Mouse (Mus musculus) forebrain, embryonic 12.5 days (tissue): ENCODE data around the gene Gm20388. TPM values are rescaled to one million over a fixed set of nuclear protein-coding genes. Genes with fewer than 3 reads are reported as not detected.

Source experiments
- ATAC-seq: fragments of 200-750 bp; cut with Nextera tagmentation; 2 replicates; pipeline ENCODE4 v1.8.0; 2017; ENCODE audit warnings: moderate TSS enrichment; ENCODE audit not compliant: low FRiP score
- H3K27ac ChIP-seq: fragments of 300-500 bp; sonication (generic); 2 replicates; pipeline ENCODE4 v1.5.1; 2016; ENCODE audit warnings: mild to moderate bottlenecking
- H3K27me3 ChIP-seq: fragments of 300-500 bp; sonication (generic); 2 replicates; pipeline ENCODE4 v1.6.1; 2016; ENCODE audit warnings: mild to moderate bottlenecking
- H3K36me3 ChIP-seq: fragments of 300-500 bp; sonication (generic); replicated peaks from 2 replicates; pipeline ENCODE4 v1.6.1; 2016; ENCODE audit warnings: mild to moderate bottlenecking
- H3K4me1 ChIP-seq: fragments of 300-500 bp; sonication (generic); 2 replicates; pipeline ENCODE4 v1.6.1; 2016
- H3K4me2 ChIP-seq: fragments of 300-500 bp; sonication (generic); 2 replicates; pipeline ENCODE4 v1.6.1; 2016; ENCODE audit warnings: mild to moderate bottlenecking, moderate library complexity
- H3K4me3 ChIP-seq: fragments of 300-500 bp; sonication (generic); replicated peaks from 2 replicates; pipeline ENCODE4 v1.5.1; 2016; ENCODE audit warnings: mild to moderate bottlenecking
- H3K9ac ChIP-seq: fragments of 300-500 bp; sonication (generic); 2 replicates; pipeline ENCODE4 v1.6.1; 2016; ENCODE audit warnings: mild to moderate bottlenecking
- H3K9me3 ChIP-seq: fragments of 300-500 bp; sonication (generic); 2 replicates; pipeline ENCODE4 v1.6.1; 2016
- WGBS: fragments of 180-500 bp; shearing (Covaris S2); methylation state at CpG from one replicate; pipeline ENCODE4 v1.1.7; 2016; 5-methylcytosine and 5-hydroxymethylcytosine counted together
- polyA plus RNA-seq: library from polyadenylated mRNA; unstranded; fragments of >200 nt; fragmentation: Nextera tagmentation; extraction: Ambion mirVana; gene quantifications from 2 replicates; pipeline ENCODE4 v1.2.1, GENCODE M21; 2016

The Gm20388 gene
- polyA plus RNA-seq, 1 experiment from 2014 or later = not detected

DNA sequence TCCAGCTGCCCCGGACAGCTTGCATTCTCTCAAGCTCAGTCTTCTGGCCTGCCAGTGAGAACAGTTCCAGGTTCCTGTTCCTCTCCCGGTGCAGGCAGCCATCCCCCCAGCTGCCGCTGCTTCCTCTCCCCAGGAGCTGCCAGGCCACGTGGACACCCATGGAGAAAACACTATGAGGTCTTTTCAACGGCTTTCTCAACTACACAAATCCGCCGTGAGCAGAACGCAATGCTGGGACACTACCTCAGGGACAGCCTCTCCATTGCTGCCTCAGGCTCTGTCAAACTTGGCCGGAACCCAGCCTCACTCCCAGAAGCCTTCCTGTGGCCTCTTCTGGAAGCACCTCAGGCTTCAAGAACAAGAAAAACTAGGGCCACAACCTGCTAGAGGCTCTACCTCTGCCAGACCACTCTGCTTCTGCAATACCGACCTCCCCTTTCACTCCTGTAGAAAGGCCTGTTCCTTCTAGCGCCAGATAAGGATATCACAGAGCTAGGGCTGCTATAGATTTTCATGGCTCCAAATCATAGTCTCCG, 2852.2 kb downstream of the Gm20388 start:
- Histone ChIP-seq H3K36me3 (no peaks in the 10 kb centered on the region), H3K27me3 (peaks cover 19% of the 10 kb centered on the region; the same call in 1 of the 2 replicates), H3K4me1 (peaks cover 4% of the 10 kb centered on the region; the same call in 1 of the 2 replicates), H3K27ac (no peak overlapping the region), H3K4me3 (no peak overlapping the region), H3K4me2 (no peak overlapping the region), H3K9me3 (no peaks in the 10 kb centered on the region), H3K9ac (no peak overlapping the region)
- ATAC-seq = no peak
- WGBS = 54% methylated on average over 12 of the region's 12 CpGs

DNA sequence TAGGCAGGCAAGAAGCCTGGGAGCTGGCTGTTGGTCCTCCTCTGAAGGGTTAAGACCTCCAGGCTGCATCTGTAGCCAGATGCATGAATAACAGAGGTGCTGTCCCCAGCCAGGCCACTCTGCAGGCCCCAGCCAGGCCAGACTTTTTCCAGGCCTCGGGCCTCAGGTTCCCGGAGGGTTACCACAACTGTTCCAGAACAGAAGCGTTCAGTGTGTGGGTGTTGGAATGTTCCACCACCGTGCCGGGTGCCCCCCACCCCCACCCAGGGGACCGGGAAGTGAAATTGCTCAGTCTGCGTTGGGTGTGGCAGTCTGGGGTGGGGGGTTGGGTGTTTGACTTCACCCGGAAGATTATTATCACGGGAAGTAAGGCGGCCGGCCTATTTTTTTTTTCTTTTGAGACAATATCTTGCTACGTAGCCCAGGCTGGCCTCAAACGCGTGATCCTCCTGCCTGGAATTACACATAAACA, 2852.7 kb downstream of the Gm20388 start:
- ATAC-seq = no peak

DNA sequence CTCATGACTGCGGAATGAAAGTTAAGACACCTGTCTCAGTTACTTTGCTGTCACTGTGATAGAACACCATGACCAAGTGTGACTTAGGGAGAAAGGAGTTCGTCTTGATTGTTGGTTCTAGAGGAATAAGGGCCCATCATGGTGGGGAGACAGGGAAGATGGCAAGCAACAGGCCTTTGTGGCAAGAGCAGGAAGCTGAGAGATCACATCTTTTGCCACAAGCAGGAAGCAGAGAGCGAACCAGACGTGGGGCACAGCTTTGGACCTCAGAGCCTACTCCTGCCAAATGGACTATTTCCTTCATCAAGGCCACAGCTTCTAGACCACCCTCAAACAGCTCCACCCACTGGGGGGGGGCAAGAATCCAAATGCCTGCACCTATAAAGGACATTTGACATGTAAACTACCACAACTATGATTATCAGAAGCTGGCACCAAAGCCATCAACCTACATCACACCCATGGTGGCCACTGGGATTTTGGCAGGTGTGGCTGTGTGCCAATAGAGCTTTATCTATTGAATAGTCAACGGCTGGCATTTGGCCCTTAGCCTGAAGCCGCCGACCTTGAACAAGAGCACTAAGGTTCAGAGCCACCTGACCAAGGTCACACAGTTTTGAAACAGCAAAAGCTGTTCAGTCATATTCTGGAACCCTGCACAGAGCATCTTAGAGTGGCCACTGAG, 2854.3 kb downstream of the Gm20388 start:
- H3K4me2 ChIP-seq = no peak overlapping the region
- 89% methylated on average over 7 of the region's 7 CpGs for WGBS
- no peak overlapping the region for H3K4me3 ChIP-seq
- no peak overlapping the region for H3K9ac ChIP-seq
- peaks cover 4% of the 10 kb centered on the region; the same call in 1 of the 2 replicates for H3K4me1 ChIP-seq
- no peak overlapping the region for H3K27ac ChIP-seq
- H3K9me3 ChIP-seq = no peaks in the 10 kb centered on the region
- H3K27me3 ChIP-seq = peaks cover 28% of the 10 kb centered on the region
- no peaks in the 10 kb centered on the region for H3K36me3 ChIP-seq
- ATAC-seq = no peak

More for the DNA sequence above, 2852.7 kb downstream of the Gm20388 start:
- Histone ChIP-seq H3K27me3 (peaks cover 21% of the 10 kb centered on the region; the same call in 1 of the 2 replicates), H3K27ac (no peak overlapping the region), H3K4me1 (peaks cover 4% of the 10 kb centered on the region; the same call in 1 of the 2 replicates), H3K4me2 (no peak overlapping the region), H3K9ac (no peak overlapping the region), H3K9me3 (no peaks in the 10 kb centered on the region), H3K4me3 (no peak overlapping the region), H3K36me3 (no peaks in the 10 kb centered on the region)
- 87% methylated on average over 14 of the region's 14 CpGs for WGBS

DNA sequence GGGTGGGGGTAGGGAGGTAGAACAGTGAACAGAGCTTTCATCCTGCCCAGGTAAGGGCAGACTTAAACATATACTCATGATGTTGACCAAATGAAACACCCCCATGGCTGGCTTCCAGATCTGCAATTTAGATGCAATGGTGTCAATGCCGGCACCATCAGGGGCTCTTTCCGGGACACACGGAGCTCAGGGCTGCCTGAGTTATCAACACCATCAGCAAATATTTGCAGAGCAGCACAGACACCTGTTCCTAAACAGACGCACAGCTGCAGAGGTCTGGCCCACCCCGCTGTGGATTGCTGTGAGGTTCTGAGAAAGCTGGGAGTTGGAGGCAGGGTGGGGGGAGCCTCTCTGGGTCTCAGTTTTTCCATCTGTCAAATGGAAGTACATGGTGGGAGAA, 2855.5 kb downstream of the Gm20388 start:
- Histone ChIP-seq H3K9me3 (no peaks in the 10 kb centered on the region), H3K4me3 (no peak overlapping the region), H3K4me1 (peaks cover 4% of the 10 kb centered on the region; the same call in 1 of the 2 replicates), H3K36me3 (no peaks in the 10 kb centered on the region), H3K4me2 (no peak overlapping the region), H3K27me3 (peaks cover 28% of the 10 kb centered on the region), H3K9ac (no peak overlapping the region), H3K27ac (no peak overlapping the region)
- no peak for ATAC-seq
- WGBS = 84% methylated on average over 5 of the region's 5 CpGs

DNA sequence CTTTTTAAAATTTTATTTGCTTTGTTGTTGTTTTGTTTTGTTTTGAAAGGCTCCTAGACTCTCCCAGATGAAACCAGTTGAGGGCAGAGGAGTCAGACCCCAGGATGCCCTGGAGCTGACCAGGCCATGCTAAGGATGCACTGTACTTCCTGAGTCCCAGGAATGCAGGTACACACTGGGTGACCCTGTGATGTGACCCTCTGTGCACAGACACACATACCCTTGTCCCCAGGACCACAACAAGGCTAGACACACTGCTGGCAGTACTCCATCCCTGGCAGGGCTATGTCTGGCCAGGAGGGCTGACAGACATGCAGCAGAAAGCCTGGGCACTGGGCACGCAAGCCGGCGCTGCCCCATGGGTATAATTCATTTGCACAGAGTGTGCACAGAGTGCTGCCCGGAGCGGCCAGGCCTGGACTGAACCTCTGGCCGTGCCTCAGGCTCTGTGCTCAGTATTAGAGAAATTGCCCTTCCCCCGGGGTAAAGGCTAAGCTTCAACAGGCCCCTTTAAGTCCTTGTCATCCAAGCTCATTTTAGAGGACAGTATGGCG, 2856.1 kb downstream of the Gm20388 start:
- H3K9me3 ChIP-seq = no peaks in the 10 kb centered on the region
- H3K9ac ChIP-seq = no peak overlapping the region
- no peak for ATAC-seq
- whole genome bisulfite sequencing = 64% methylated on average over 8 of the region's 8 CpGs
- H3K27me3 ChIP-seq = peaks cover 25% of the 10 kb centered on the region
- H3K27ac ChIP-seq = no peak overlapping the region
- peaks cover 4% of the 10 kb centered on the region; the same call in 1 of the 2 replicates for H3K4me1 ChIP-seq
- no peak overlapping the region for H3K4me3 ChIP-seq
- H3K4me2 ChIP-seq = no peak overlapping the region
- H3K36me3 ChIP-seq = no peaks in the 10 kb centered on the region

DNA sequence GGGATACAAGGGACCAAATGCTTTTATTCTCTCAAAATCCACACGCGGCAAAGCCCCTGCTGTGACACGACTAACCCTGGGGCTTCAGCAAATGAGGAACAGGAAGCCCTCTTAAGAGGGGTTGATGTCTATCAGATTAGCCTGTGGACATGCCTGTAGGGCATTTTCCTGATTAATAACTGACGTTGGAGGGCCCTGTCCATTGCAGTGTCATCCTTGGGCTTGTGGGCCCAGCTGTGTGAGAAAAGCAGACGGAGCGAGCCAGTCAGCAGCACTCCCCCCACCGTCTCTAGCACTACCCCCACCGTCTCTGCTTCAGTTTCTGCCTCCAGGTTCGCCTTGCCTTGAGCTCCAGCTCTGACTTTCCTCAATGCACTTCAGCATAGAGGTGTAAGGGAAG, 2856.6 kb downstream of the Gm20388 start:
- H3K27me3 ChIP-seq = peaks cover 21% of the 10 kb centered on the region
- H3K27ac ChIP-seq = no peak overlapping the region
- H3K9me3 ChIP-seq = no peaks in the 10 kb centered on the region
- H3K4me2 ChIP-seq = no peak overlapping the region
- H3K4me3 ChIP-seq = no peak overlapping the region
- H3K9ac ChIP-seq = no peak overlapping the region
- no peak for ATAC-seq
- peaks cover 4% of the 10 kb centered on the region; the same call in 1 of the 2 replicates for H3K4me1 ChIP-seq
- 56% methylated on average over 9 of the region's 9 CpGs for WGBS
- H3K36me3 ChIP-seq = no peaks in the 10 kb centered on the region

DNA sequence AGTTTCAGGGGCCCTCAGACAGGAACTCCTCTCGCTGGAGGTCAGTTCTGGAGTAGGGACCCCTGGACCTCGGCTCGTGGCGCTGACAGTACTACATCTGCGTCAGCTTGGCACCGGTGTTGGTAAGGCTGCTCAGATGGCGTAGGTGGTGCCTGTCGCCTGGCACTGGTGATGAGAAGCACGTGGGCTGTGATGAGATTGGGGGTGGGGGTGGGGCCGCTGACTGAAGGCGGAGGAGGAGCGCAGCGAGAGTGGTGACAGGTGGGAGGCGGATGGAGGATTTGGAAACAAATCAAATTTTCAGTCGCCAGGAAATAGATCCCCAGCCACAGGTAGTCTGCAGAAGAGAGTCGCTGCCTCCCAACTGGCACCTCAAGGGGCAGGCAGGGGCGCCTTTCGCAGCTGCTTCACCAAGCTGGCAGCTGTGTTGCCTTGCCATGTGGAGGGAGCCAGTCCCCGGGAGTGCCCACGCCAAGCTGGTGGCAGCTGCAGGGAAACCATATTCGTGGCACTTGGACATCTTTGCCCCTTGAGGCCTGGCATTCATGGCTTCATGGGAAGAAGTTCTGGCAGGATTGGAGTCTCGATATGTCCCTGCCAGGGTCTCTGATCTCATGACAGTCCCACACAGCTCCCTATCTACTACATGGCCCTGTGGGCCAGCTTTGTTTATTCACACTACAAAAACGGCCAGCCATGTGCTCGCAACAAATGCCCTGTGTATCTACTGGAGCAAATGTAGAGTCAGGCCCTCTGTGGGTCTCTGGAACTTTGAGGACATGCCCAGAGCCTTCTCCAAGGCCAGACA, 2858.8 kb downstream of the Gm20388 start:
- ATAC-seq = no peak
- Histone ChIP-seq H3K27ac (no peak overlapping the region), H3K4me2 (no peak overlapping the region), H3K4me1 (peaks cover 4% of the 10 kb centered on the region; the same call in 1 of the 2 replicates), H3K36me3 (no peaks in the 10 kb centered on the region), H3K4me3 (no peak overlapping the region), H3K27me3 (peaks cover 28% of the 10 kb centered on the region), H3K9me3 (no peaks in the 10 kb centered on the region), H3K9ac (no peak overlapping the region)
- WGBS = 65% methylated on average over 24 of the region's 24 CpGs

DNA sequence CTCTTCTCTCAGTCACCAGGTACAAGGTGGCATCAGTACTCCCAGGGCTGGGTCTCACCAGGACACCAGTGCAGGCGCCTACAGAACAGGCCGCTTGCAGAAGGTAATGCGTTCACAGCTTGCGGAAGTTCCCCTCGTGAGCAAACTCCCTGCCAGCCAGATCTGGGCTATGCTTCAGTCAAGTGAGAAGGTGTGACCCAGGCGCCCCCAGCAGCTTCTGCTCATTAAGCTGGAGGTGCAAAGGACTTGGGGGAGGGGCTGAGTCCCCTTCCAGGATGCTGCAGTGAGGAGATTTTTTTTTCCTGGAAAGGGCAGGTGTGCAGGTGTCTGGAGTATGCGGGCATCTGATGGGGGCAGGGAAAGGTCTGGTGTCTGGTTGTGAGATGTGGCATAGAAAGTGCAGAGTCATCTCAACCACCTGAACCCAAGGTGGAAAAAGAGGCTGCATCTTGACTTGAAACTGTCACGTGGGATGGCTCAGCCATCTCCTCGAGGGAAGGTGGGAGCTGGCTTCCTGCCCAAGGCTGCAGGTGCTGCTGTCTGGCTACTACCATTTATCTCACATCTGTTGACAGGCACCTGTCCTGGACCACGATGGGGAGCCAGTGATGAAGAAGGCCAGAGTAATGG, 2861.9 kb downstream of the Gm20388 start:
- ATAC-seq = no peak
- 37% methylated on average over 10 of the region's 10 CpGs for WGBS

DNA sequence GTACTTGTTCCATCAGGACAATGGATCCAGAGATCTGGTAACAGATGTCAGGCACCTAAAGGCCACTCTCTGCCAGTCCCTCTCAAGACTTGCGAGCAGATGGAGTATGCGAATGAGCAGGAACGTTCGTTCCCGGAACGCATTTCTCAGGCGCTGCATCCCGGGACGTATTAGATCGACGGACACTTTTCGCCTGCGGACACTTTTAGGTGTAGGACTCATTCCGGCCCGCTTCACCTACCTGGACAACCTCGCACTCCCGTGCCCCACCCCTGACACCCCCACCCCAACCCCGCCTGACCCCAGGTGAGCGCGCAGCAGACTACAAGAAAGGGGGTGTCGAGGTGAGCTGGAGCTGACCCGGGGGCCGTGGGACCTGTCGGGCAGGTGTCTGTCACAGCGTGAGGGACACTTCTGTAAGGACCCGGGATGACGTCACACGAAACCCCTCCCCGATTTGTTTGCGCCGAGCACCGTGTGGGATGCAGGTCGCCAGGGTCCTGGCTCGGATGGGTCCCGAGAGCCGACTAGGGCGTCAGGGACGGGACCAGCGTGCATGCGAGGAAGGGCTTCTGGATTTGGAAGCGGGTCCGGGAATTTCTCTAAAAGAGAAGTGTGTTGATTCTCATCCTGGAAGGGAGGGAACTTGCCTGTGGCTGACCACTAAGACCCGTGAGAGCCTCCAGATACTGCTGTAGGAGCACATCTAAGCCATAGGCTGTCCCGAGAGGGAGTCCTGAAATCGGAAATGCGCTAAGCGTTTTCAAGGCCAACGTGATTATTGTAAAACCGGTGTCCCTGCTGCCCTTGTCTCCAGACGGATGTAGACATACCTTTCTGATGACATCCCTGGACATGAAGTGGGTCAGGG, 2864.9 kb downstream of the Gm20388 start, which contains the start of gene Acsf3:
Gene Acsf3 (plus strand): TSS at position 202 of the 871 bp plus-strand sequence.
- Histone ChIP-seq H3K4me1 (peaks cover 21% of the 10 kb centered on the region), H3K9ac (peak within 1 kb of the TSS; percentile 87), H3K36me3 (peaks cover 5% of the 10 kb centered on the region; the same call in 1 of the 2 replicates), H3K4me2 (peak within 1 kb of the TSS; percentile 84), H3K27me3 (peaks cover 18% of the 10 kb centered on the region), H3K9me3 (no peaks in the 10 kb centered on the region), H3K27ac (0 out of 2 replicates have a peak within 1 kb of the TSS, but pooled peaks have one; percentile 8), H3K4me3 (peak within 1 kb of the TSS; percentile 73)
- ATAC-seq = peak; percentile 78
- 2% methylated on average over 50 of the region's 50 CpGs for WGBS

More for the DNA sequence above, 2861.9 kb downstream of the Gm20388 start:
- peaks cover 27% of the 10 kb centered on the region for H3K27me3 ChIP-seq
- H3K36me3 ChIP-seq = no peaks in the 10 kb centered on the region
- H3K27ac ChIP-seq = no peak overlapping the region
- H3K4me1 ChIP-seq = peaks cover 21% of the 10 kb centered on the region
- no peaks in the 10 kb centered on the region for H3K9me3 ChIP-seq
- no peak overlapping the region for H3K9ac ChIP-seq
- H3K4me3 ChIP-seq = no peak overlapping the region
- H3K4me2 ChIP-seq = no peak overlapping the region

DNA sequence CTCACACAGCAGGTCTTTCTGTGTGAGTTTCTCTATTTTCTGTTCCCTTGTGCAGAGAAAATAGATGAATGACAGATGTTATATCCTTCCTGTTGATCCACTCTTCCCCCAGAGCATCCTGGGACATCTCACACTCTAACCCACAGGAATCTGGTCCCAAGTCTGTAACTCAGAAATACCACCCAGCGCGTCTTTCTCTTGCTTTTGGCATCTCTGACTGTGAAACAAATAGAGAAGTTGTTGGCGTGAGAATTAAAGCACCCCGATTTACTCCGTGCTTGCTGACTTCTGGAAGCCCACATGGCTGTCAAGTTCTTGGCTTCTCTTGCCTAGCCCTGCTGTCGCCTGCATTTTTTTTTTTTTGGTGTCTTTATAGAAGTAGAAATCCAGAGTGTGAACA, 2867.1 kb downstream of the Gm20388 start:
- H3K36me3 ChIP-seq = peaks cover 27% of the 10 kb centered on the region
- WGBS = 92% methylated on average over 6 of the region's 6 CpGs
- H3K9ac ChIP-seq = no peak overlapping the region
- no peak overlapping the region for H3K27ac ChIP-seq
- no peak for ATAC-seq
- H3K4me3 ChIP-seq = no peak overlapping the region
- H3K4me1 ChIP-seq = peaks cover 20% of the 10 kb centered on the region
- peaks cover 12% of the 10 kb centered on the region for H3K27me3 ChIP-seq
- H3K9me3 ChIP-seq = no peaks in the 10 kb centered on the region
- H3K4me2 ChIP-seq = no peak overlapping the region

DNA sequence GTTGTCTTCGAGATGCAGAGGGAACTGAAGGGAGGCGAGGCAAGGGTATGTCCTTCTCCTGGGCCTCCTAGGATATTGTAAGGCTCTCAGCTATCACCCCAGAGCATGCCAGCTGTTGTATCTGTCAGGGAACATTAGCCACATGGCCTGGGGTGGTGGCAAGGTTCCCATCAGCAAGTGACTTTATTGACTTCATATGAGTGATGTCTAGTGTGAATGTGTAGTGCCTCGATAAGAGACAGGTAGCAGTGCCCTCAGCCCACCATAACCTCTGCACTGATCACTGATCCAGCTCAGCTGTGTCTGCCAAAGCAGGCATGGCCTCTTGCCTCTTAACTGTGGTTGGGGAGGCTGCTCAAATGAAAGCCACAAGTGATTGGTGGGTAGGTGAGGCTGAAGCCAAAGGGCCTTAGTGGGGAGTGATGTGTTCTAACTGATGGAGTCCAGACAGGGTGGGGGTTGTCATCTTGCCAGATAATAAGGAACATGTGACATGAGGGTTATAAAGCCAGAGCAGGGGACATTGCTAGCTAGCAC, 2868.1 kb downstream of the Gm20388 start:
- H3K27ac ChIP-seq = no peak overlapping the region
- H3K36me3 ChIP-seq = peaks cover 34% of the 10 kb centered on the region
- no peaks in the 10 kb centered on the region for H3K9me3 ChIP-seq
- peaks cover 17% of the 10 kb centered on the region for H3K4me1 ChIP-seq
- no peak overlapping the region for H3K4me3 ChIP-seq
- no peak for ATAC-seq
- WGBS = 85% methylated on average over 3 of the region's 3 CpGs
- peaks cover 9% of the 10 kb centered on the region for H3K27me3 ChIP-seq
- H3K4me2 ChIP-seq = no peak overlapping the region
- no peak overlapping the region for H3K9ac ChIP-seq
